Mouse (Mus musculus) liver, embryonic 18 days (tissue): ENCODE measurements around the gene Slfn5. TPM values are rescaled to one million over a fixed set of nuclear protein-coding genes. Genes with fewer than 3 reads are reported as not detected.

Experiments
- polyA plus RNA-seq: library from polyadenylated mRNA; depleted of rRNA; stranded (reverse); fragments of >200 nt; gene quantifications from 2 replicates; pipeline ENCODE4 v1.2.3, GENCODE M21; 2012; rRNA removed

Slfn5 gene
- polyA plus RNA-seq = 4.9 and 5.2 TPM in 2 replicates

GRCm38 (mm10) chr11:82950736-82951481, at the start of gene Slfn5:
Gene Slfn5, plus strand, starts transcription at chr11:82951349.

GRCm38 (mm10) chr11:82907651-82908607, 43.2 kb upstream of the Slfn5 start, which contains the start of gene Nle1:
Gene Nle1, minus strand, starts transcription at chr11:82908411.

GRCm38 (mm10) chr11:82910250-82910649, 40.9 kb upstream of the Slfn5 start, which contains the start of gene Unc45b:
Gene Unc45b, plus strand, starts transcription at chr11:82910550.

GRCm38 (mm10) chr11:82991469-82992166, 40.5 kb downstream of the Slfn5 start, which contains the start of gene Slfn9:
Gene Slfn9, minus strand, starts transcription at chr11:82991830.

Other genes with a start within 250 kb of the Slfn5 start
- gene Cct6b, start 187.0 kb upstream of the Slfn5 start, polyA plus RNA-seq = 0.11 and 0.12 TPM in 2 replicates
- 8.4 and 9.5 TPM in 2 replicates for gene Zfp830, start 187.0 kb upstream of the Slfn5 start, polyA plus RNA-seq
- gene Lig3, start 170.2 kb upstream of the Slfn5 start, polyA plus RNA-seq = 7.6 and 7.8 TPM in 2 replicates
- gene Rffl, start 80.1 kb upstream of the Slfn5 start, polyA plus RNA-seq = 12.2 and 13.8 TPM in 2 replicates
- 3.4 TPM in 2 replicates for gene Rad51d, start 60.7 kb upstream of the Slfn5 start, polyA plus RNA-seq
- 0.15 and 0.18 TPM in 2 replicates for gene Fndc8, start 59.2 kb upstream of the Slfn5 start, polyA plus RNA-seq
- gene Nle1, start 42.9 kb upstream of the Slfn5 start, polyA plus RNA-seq = 16.0 and 19.2 TPM in 2 replicates
- 0.72 and 0.78 TPM in 2 replicates for gene Unc45b, start 40.8 kb upstream of the Slfn5 start, polyA plus RNA-seq
- 1.9 and 2.2 TPM in 2 replicates for gene Slfn9, start 40.5 kb downstream of the Slfn5 start, polyA plus RNA-seq
- 1.8 and 2.0 TPM in 2 replicates for gene Slfn8, start 69.5 kb downstream of the Slfn5 start, polyA plus RNA-seq
- gene Slfn2, start 113.8 kb downstream of the Slfn5 start, polyA plus RNA-seq = 18.0 and 19.1 TPM in 2 replicates
- 6.7 and 7.1 TPM in 2 replicates for gene Slfn1, start 165.5 kb downstream of the Slfn5 start, polyA plus RNA-seq
- gene Slfn4, start 223.8 kb downstream of the Slfn5 start, polyA plus RNA-seq = 22.5 and 26.4 TPM in 2 replicates
- 1.6 and 1.8 TPM in 2 replicates for gene Slfn3, start 240.0 kb downstream of the Slfn5 start, polyA plus RNA-seq